Mouse (Mus musculus) mesoderm, embryonic 11.5 days (tissue): ENCODE data around the gene Klhl22.
"Not testable (repeated sequence)": the region's sequence is repeated elsewhere in the genome, so short reads cannot be mapped to it uniquely, and the experiment has no call there.

ENCODE experiments used
- DNase-seq: peaks from one replicate; pipeline ENCODE4 v3.0.0-alpha.2; 2012; ENCODE audit warnings: low read depth, low spot score

Klhl22 gene

DNA sequence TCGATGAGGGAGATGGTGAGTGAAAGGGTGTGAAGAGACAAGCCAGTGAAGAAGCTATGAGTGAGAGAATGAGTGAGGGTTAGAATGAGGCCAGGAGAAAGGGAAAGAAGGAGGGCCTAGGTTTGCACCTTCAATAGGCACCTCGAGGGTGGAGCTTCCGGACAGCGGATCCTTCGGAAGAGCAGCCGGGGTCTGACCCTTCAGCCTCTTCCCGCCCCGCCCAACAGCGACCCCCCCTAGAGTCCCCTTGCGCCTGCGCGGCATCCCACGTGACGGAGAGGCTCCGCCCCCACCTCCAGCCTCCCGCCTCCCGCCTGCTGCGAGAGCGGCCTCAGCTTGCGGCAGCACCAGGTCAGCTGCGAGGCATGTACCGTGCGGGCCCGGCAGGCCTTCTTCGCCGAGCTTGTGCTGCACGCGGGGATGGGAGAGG is at the start of gene Klhl22:
Klhl22 (plus strand) TSS at position 275 of the 430 bp plus-strand sequence.
- DNase-seq, result peak; percentile 93

DNA sequence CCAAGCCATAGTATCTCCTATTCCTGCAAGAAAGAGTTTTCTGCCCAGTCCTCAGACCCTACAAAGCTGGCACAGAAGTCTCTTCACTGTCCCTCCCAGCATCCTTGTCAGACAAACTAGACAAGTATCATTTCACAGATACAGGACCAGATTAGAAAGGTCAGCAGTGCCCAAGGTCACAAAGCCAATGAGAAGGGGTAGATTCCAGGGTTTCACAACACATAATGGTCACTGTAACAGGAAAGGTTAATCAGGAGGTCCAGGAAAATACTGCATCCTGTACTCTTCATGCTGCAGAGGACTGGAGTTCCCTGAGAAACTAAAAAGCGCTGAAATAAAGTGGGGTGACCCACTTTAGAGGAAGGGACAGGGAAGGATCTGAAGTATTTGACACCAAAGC is 41.6 kb upstream of the Klhl22 start:
- no peak for DNase-seq

DNA sequence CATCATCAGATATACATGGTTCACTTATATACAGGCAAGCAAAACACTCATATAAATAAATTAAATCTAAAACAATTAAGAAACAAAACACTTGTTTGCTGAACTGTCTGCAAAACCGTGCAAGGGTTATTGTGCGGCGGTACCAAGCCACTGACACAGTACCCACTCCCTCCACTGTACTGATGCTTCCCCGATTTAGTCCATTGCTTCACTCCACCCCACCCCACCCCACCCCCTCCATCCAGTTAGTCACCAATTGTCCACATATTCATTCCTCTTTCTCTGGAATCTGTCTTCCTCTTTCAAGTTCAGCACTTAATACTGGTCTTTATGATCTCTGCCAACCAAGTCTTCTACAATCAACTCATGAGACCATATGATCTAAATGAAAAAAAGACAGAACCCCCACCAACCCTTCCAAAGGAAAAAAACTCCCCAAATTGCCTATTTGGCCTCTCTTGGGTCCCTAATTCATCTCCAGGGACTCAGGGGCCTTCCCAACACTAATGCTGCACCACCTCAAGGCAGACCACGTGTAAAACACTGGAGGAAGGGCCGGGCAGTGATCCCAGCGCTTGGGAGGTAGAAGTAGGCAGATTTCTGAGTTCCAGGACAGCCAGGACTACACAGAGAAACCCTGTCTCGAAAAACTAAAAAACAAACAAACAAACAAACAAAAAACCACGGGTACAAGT is 38.2 kb upstream of the Klhl22 start:
- DNase-seq, result no peak

DNA sequence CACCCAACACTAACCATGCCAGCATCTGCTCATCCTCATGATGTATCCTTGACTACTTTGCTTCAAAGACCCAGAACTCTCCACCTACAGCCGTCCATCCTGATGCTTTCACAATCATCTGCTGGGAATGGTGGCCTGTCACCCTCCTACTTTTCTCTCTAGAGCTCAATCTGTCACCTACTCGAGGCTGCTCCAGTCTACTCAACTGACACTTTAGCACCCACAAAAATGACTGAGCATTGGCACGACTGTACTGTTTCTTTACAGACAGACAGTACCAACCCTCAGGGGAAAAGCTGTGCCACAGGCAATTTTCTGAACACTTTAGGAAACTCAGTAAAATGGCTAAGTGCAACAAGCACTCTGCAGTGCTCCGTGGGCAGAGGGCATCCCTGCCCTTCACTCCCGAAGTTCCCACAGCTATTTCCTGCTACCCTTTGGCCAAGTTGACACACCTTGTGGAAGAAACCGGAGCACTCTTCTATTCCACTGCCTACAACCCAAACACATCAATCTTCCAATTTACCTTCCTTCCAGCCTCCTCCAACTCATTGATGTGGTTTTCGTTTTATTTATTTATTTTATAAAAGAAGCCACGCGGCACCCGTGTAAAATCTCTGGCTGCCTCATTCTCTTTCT is 37.5 kb upstream of the Klhl22 start:
- no peak for DNase-seq

DNA sequence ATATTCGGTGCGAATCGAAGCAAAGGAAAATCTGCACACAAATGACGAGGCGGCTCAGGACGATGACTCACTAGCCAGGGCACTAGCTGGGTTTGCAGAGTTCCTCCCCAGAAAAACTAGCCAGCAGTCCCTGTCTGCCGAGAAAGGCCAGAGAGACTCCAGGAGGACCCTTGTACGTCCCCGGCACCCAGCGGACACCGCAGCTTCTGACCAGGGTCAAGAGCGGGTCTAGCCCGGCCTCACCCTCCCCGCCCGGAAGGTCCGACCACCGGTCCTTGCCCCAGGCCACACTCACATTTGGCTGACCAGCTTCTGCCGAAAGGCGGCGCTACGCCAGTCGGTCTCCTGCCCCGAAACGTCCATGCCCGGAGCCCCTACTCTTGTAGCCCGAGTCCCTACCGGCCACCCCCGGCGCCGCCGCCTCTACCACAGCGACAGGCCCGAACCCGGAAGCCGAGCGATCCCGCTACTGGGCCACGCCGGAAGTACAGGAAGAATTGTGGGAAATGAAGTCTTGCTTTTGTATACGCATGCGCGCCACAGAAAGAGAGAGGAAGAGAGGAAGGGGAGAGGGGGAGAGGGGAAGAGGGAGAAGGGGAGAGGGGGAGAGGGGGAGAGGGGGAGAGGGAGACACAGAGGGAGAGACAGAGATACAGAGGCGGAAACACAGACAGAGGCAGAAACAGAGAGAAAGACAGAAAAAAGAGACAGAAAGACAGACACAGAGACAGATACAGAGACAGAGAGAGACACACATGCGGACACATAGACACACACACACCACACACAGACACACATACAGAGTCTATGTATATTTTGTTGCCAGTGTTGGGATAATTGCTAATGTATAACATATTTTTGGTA is 36.7 kb upstream of the Klhl22 start:
- peak; percentile 93 for DNase-seq

DNA sequence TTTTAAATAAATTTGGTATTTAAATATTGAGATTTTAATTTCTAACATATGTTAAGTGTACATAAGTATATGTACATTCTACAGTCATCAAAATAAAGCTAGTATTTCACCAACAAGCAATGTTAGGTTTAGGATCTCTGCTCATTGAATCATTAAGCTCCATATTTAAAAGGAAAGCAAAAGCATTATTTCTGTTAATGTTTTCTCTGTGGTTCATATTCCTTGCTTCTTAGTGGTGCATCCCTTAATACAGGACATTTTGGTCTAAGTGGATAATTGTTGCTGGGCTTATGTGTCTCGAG is 36.1 kb upstream of the Klhl22 start:
- DNase-seq, result no peak

DNA sequence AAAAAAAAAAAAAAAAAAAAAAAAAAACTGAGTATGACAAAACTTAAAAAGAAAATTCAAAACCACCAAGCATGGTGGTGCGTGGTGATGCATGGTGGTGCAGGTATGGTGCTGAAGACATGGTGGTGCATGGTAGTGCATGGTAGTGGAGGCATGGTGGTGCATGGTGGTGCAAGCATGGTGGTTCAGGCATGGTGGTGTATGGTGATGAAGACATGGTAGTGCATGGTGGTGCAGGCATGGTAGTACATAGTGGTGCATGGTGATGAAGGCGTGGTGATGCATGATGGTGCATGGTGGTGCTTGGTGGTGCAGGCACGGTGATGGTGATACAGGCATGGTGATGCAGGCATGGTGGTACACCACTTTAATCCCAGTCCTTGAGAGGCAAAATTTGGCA is 35.0 kb upstream of the Klhl22 start:
- no peak for DNase-seq

DNA sequence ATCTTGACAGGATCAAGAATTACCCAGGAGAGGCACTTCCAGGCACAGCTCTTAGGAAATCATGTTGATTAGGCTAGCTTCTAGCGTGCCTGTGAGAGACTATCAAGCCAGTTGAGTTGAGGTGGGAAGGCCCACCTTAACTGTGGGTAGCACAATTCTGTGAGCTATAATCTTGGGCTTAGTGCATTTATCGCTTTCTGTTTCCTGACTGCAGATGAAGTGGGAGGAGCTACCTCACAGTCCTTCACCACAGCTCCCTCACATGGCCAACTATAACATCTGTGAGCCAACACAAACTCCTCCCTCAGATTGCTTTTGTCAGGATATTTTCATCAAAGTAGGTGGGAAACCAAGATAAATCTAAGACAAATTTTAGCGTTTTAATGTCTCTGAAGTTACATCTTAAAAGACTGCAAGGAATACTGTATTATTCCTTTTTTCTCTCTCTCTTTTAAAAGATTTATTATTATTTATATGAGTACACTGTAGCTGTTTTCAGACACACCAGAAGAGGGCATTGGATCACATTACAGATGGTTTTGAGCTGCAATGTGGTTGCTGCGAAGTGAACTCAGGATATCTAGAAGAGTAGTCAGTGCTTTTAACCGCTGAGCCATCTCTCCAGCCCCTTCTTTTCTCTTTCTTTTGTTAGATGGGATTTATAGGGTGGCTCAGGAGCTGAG is 32.1 kb upstream of the Klhl22 start:
- DNase-seq, result peak; percentile 42

DNA sequence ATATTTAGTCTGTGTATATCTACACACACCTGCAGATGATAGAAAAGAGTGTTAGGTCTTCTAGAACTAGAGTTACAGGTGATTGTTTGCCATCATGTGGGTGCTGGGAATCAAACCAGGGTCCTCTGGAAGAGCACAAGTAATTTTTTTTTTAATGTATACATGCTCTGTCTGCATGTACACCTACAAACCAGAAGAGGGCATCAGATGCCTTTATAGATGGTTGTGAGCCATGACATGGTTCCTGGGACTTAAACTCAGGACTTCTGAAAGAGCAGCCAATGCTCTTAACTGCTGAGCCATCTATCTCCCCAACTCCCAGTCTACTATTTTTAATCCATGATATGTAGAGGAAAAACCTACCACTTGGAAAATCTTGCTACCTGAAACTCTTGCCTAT is 29.4 kb upstream of the Klhl22 start:
- no peak for DNase-seq

DNA sequence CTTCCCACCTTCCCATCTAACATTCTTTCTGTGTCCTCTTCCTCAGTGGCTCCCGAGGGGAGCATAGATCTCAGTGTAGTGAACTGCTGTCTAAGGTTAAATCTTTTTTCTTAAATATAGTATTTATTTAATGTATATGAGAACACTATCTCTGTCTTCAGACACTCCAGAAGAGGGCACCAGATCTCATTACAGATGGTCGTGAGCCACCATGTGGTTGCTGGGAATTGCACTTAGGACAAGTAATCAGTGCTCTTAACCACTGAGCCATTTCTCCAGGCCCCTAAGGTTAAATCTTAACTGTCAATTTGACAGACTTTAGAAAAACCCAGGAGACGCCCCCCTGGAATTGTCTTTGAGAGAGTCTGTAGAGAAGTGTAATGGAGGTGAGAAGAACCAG is 27.4 kb upstream of the Klhl22 start:
- no peak for DNase-seq

DNA sequence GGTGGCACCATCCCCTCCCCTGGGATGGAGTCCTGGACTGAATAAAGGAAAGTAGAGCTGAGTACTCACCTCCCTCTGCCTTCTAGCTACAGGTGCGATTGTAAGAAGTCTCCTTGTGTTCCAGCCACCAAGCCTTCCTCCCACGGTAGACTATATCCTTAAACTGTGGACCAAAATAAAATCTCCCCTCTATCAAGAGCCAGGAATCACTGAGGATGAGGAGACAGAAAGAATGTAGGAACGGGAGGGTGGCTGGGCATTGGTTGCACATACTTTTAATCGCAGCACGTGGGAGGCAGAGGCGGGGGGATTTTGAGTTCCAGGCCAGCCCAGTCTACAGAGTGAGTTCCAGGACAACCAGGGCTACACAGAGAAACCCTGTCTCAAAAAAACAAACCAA is 27.0 kb upstream of the Klhl22 start:
- DNase-seq, result no peak

DNA sequence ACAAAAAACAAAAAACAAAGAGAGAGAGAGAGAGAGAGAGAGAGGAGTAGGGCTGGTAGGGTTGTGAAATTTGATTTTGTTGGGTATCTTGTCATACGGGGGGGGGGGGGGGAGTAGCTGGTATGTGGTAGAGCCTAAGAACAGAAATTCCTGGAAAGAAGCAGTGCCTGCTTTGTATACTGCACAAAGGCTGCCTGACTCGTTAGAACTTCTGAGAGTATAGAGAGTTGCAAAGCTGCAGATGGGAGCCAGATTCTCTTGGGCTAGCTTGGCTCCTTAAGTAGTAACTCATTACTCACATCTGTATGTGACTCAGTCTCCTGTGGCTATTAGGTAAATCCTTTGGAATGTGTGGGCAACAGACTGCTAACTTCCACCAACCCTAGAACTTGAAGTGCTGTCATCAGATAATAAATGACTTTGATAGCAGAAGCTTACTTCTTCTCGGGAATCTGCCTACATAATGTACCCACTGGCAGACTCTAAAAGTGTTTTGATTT is 26.5 kb upstream of the Klhl22 start, which contains the start of gene Med15:
Med15 (minus strand) TSS at position 51 of the 500 bp plus-strand sequence.
- peak; percentile 56 for DNase-seq

DNA sequence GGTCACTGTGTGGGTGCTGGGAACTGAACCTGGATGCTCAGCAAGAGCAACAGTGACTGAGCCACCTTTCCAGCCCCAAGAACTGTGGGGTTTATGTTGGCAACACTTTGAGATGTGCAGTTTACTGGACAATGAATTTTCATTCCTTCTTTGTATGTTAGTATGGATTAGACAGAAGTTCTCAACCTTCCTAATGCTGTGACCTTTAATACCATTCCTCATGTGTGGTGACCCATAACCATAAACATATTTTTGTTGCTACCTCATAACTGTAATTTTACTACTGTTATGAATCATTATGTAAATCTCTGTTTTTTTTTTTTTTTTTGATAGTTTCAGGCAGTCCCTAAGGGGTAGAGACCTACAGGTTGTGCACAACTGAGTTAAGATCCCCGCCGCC is 25.8 kb upstream of the Klhl22 start:
- no peak for DNase-seq

DNA sequence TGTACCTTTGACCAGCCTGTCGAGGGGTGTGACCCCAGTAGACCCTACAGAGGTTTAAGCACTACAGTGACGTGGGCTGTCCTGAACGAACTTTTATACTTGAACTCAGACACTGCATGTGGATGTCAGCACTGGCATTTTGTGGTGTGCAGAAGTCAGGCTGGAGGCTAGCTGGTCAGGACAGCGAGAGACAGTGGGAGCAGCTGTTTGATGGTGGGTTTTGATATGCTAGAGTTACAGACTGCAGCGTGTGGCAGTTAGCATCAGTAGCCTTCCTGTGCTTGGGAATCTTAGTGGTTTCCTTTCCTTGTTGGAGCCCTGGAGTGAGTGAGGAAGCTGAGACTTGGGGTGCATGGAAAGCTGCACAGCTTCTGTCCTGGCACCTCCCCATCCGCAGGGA is 24.5 kb upstream of the Klhl22 start:
- not testable (repeated sequence) for DNase-seq

DNA sequence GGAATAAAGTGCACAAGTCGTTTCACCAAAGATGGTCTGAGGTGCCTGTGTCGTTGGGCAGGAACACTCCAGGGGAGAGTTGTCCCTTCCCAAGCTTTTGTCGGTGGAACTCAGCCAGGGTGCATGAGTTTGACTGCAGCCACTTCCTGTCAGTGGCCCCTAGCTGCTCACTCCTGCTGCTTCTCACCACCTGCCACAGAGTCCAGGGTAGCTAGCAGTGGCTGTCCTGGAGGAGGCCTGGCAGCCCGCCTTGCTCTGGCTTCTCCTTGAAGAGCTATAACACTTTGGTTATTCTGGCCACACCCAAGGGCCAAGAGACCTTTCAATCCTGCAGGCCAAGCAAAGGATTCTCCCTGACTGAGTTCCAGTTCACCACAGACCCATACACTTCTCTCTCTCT is 23.3 kb upstream of the Klhl22 start:
- no peak for DNase-seq

DNA sequence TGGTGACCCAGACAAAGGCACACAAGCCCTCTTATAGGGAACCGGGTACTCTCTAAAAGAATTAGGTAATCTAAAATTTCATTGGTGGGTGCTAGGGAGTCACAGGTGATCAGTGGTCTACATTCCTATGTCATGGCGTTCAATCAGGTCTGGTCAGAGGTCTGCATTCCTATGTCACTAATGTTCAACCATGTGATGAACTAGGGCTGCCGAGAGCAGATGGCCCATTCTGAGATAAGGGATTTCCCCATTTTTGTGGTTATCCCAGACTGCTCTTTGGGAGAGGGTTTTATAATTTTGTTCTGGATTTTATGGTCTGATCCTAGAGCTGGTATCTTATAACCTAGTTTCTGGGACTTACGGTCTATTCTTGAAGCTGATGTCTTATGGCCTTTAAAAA is 19.3 kb upstream of the Klhl22 start:
- no peak for DNase-seq

DNA sequence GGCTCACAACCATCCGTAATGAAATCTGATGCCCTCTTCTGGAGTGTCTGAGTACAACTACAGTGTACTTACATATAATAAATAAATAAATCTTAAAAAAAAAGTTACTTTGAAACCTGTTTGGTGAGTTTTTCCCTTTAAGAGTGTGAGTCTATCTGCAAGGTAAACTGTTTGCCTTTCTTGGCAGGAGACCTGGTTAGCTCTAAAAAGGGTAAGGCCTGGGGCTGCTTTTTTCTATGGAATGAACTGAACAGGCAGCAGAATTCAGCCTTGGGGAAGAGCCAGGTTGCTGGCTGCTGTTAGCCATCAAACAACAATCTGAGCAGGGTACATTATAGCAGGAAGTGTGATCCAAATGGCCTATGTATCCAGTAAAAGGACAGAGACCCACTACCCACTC is 16.6 kb upstream of the Klhl22 start:
- no peak for DNase-seq

DNA sequence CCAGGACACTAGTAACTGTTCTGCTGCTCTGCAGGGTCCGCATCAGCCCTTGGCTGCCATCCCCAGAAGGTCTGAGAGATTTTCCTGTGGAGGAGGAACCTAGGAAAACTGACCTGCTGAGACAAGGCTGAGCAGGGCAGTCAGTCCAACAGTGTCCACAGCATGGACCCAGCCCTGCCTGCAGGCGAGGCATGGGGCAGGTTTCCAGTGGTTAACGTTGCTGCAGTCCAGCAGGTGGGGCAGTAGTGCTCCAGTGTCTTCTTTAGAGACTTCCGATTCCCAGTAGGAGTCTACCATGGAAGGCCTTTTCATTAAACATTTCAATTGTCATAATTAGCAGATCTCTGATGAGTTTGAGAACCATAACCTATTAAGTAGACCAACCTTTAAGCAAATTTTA is 16.1 kb upstream of the Klhl22 start:
- no peak for DNase-seq

DNA sequence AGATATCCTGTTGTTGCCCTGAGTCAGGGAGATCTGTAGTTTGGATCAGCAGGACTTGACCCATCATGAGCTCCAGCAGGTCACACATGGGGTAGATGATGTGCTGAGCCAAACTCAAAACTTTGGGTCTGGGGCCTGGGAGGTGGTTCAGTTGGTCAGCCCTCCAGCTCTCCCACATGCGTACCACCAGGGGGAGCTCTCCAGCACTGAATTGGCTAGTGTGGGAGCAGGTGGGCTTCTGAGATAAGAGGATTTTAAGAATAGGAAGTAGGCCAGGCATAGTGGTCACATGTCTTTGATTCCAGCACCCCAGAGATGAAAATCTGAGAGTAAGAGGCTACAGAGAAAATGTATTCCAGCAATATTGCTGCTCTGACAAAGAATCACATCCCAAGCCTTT is 14.9 kb upstream of the Klhl22 start:
- peak; percentile 77 for DNase-seq

DNA sequence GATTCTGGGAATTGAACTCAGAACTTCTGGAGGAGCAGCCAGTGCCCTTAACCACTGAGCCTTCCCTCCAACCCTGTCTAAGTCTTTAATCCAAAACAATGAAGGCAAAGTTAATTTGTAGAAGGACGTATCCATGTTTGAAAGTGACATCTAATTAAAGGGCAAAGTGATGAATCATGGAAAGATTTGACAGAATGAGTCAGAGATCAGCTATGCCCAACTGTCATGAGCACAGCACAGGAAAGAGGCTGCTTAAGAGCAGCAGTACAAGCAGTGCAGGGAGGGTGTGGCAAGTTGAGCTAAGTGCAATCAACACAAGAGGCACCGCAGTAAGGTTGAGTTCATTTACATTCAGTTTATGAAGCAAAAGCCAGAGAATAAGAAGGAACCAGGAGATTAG is 14.4 kb upstream of the Klhl22 start:
- no peak for DNase-seq

DNA sequence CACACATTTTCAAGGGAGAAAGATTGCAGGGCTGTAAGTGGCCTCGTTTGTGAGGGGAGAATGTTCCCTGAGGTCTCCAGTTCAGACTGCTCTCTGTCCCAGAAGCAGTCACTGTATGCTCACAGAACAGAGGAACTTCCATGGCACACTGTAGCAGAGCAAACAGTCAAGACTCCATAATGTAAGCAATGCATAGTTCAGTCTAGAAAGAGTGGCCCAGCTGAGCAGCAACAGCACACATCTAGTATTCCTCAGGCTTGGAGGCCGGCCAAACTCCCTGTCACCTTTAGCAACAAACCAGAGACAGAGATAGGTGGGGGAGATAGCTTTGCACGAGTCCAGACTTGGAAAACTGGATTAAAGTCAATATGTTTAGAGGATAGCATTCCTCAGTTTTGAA is 6.4 kb upstream of the Klhl22 start:
- no peak for DNase-seq

DNA sequence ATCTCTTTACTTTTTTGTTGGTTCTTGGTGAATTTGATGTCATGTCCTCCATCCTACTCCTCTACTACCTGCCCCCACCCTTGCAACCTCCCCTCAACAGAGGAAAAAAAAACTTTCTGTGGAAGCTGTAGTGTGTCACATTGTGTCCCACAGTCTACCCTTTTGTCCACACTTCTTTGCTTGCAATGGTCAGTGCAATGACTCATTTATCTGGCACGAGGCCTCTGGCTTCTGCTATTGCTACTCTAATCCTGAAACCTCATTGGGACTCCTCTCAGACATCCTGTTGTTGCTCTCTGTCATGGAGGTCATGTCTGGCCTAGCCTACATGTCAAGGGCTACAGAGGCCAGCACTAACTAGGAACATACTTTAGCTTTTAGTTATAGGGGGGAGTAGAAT is 5.7 kb upstream of the Klhl22 start:
- DNase-seq, result no peak
